Mouse (Mus musculus) lung, adult 18-20 months (tissue): ENCODE measurements around the gene Dtx2.

ENCODE experiments used
- DNase-seq, 2 experiments: peaks; one replicate each; pipeline ENCODE4 v3.0.0; 2022; ENCODE audit warnings: mixed read lengths in 2 of 2

Dtx2 gene

GRCm38 (mm10) chr5:136066404-136067148, 72.0 kb downstream of the Dtx2 start:
- DNase-seq = peak; percentile 25 to 58

GRCm38 (mm10) chr5:136069411-136069810, 74.8 kb downstream of the Dtx2 start:
- DNase-seq = no peak

GRCm38 (mm10) chr5:136073051-136073450, 78.5 kb downstream of the Dtx2 start:
- DNase-seq = no peak

GRCm38 (mm10) chr5:136073526-136073925, 78.9 kb downstream of the Dtx2 start:
- no peak for DNase-seq

- DNase-seq = no peak
These were observed 80.5 kb downstream of the Dtx2 start for GRCm38 (mm10) chr5:136075076-136075475.

- no peak for DNase-seq
These were observed 81.7 kb downstream of the Dtx2 start for GRCm38 (mm10) chr5:136076284-136076683.

GRCm38 (mm10) chr5:136077001-136077550, 82.5 kb downstream of the Dtx2 start:
- DNase-seq = no peak

- no peak for DNase-seq
These were observed 83.5 kb downstream of the Dtx2 start for GRCm38 (mm10) chr5:136078136-136078535.

- DNase-seq = no peak
These were observed 87.7 kb downstream of the Dtx2 start for GRCm38 (mm10) chr5:136082345-136082744.
